Mouse (Mus musculus) lung, adult 10 weeks (tissue): Measurements from ENCODE around the gene Adal. TPM values are rescaled to one million over a fixed set of nuclear protein-coding genes. Genes with fewer than 3 reads are reported as not detected.

ENCODE experiments used
- polyA plus RNA-seq: library from polyadenylated mRNA; stranded (reverse); fragments of 350-450 nt; fragmentation: Illumina TruSeq; extraction: RNeasy Lipid Tissue Mini Kit (QIAGEN cat#74804); gene quantifications from one replicate; pipeline ENCODE4 v1.2.3, GENCODE M21; 2014; ENCODE audit warnings: low read depth, low replicate concordance; ENCODE audit not compliant: insufficient read depth

The Adal gene
- 4.8 TPM for polyA plus RNA-seq

DNA sequence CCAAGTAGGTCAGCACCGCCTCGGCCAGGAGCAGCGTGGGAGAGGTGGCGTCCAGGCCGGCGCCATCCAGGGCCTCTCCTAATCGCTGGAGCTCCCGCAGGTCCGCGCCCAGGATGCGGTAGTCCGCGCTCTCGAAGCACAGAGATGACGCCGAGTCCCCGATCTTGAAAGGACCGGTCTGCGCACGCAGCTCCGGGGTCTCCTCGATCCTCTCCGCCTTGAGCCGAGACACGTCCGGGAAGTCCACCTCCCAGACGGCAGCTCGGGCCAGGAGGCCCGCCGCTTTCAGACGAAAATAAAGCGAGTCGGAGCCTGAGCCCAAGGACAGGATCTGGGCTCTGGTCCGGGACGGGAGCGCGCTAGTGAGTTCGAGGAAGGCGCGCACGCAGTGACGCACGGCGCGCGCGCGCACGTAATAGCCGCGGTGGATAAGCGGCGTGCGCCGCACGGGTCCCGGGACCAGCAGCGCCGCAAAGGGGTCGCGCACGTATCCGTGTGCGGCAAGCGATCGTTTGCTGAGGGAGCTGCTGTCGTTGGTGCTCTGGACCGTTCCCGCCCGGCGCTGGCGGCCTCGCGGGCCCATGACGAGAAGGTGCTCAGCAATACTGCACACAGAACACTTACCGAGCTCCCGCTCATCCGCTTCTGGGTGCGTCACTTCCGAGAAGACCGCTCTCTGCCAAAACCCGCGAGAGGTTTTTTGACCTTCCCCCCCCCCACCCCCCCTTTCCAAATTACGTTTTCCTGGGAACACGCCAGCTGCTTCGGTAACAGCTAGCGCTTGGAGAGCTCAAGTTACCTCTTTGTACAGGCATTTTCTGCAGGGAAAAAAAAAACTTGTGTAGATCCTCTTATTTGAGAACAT lies at the start of gene Adal, which contains the start of gene Lcmt2:
TSS of gene Adal (plus strand) at position 411 of the 865 bp plus-strand sequence.
TSS of gene Lcmt2 (minus strand) at position 636 of the 865 bp plus-strand sequence.

GRCm38 (mm10) chr2:121109695-121110094 lies 30.5 kb upstream of the Adal start, which contains the start of gene Tgm7:
Gene Tgm7 (minus strand): TSS chr2:121109795.

GRCm38 (mm10) chr2:121170481-121170971 lies 30.3 kb downstream of the Adal start, which contains the start of gene Tubgcp4:
Gene Tubgcp4 (plus strand): TSS chr2:121170654.

GRCm38 (mm10) chr2:121170980-121171742 lies 30.9 kb downstream of the Adal start, which contains the start of gene Zscan29:
Gene Zscan29 (minus strand): TSS chr2:121171125.

Other genes with a start within 250 kb of the Adal start
- 8.3 TPM for gene Ubr1, start 169.7 kb upstream of the Adal start, polyA plus RNA-seq
- gene Tmem62, start 163.4 kb upstream of the Adal start, polyA plus RNA-seq: 8.6 TPM
- gene Ccndbp1, start 132.0 kb upstream of the Adal start, polyA plus RNA-seq: 45.0 TPM
- not detected for gene Epb42, start 103.4 kb upstream of the Adal start, polyA plus RNA-seq
- gene Tgm5, start 54.6 kb upstream of the Adal start, polyA plus RNA-seq: not detected
- gene Tgm7, start 30.6 kb upstream of the Adal start, polyA plus RNA-seq: not detected
- 7.9 TPM for gene Lcmt2, start 225 bp downstream of the Adal start, polyA plus RNA-seq
- 7.2 TPM for gene Tubgcp4, start 30.2 kb downstream of the Adal start, polyA plus RNA-seq
- 6.5 TPM for gene Zscan29, start 30.7 kb downstream of the Adal start, polyA plus RNA-seq
- 7.3 TPM for gene Trp53bp1, start 131.0 kb downstream of the Adal start, polyA plus RNA-seq
- 1.7 TPM for gene Map1a, start 149.2 kb downstream of the Adal start, polyA plus RNA-seq
- 10.8 TPM for gene Ppip5k1, start 215.0 kb downstream of the Adal start, polyA plus RNA-seq
- gene Ckmt1, start 217.3 kb downstream of the Adal start, polyA plus RNA-seq: 15.9 TPM
- 0.22 TPM for gene Strc, start 246.7 kb downstream of the Adal start, polyA plus RNA-seq